Mouse (Mus musculus) fibroblast of lung, adult 2 months (primary cell): Measurements from ENCODE around the gene Zfyve21.

Experiments
- DNase-seq: peaks from one replicate; pipeline ENCODE4 v3.0.0-alpha.2; 2011; ENCODE audit warnings: low read depth

Gene Zfyve21

DNA sequence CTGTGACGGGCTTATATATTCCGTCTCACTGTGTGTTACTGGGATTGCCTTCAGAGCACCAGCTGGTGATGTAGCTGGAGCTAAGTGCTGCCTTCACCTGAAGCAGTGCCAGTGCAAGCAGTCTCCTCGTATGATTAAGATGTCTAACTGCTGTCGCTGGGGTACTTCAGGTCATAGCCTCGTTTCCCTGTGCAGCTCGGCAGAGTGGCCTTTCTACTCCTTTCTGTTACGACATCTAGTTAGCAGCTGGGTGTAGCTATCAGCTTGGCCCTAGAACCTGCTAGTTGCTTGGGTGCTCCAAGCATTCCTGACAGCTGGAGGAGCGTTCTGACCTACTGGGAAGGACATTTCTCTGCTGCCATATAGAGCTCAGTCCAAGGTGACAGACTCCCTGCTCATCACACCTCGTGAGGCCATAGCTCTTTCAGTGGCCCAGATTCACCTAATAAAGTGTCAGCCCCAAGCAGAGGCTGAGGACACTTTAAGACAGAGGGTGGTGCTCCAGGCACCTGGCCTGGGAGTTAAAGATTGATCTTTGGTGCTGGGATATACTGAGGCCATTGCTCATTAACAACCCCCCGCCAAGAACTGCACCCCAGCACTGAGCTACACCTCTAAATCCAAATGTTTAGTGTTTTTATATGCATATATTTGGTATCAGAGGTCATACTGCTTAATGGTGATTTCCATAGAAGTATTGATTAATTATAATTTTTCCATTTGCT lies 13.3 kb upstream of the Zfyve21 start:
- no peak for DNase-seq

DNA sequence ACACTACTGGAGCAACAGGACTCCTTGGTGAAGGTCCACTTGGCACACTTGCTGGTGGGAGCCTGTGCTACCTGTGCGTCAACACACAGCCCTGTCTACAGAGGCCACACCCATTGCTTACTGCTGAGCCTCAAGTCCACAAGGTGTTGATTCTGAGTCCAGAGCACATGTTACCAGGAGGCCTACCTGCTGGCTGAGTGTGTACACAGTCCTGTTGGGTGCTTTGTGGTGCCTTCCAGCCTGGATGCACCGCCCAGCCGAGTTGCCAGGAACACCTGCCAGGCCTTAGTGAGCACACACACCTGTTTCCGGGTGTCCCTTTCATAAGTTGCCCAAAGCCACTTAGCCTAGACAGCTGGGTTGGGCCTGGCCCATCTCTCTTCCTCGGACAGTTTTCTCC lies 10.4 kb upstream of the Zfyve21 start:
- DNase-seq: no peak

DNA sequence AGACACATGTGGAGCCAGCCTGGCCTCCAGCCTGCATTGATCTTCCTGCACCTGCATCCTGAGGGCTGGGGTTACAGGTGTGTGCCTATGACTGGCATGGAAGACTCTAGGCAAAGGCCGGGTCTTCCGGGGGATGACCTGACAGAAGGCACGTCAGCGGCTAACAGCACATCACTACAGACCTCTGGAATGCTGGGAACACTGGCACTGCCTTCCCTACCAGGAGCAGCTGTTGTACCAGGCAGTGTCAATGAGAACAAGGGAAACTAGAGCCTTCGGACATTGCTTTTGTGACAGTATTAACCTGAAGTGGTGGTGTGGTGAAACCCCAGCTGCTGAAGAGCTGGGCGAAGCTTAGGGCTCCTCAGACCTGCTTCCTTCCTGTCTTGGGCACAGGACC lies 5.2 kb upstream of the Zfyve21 start:
- DNase-seq: no peak

DNA sequence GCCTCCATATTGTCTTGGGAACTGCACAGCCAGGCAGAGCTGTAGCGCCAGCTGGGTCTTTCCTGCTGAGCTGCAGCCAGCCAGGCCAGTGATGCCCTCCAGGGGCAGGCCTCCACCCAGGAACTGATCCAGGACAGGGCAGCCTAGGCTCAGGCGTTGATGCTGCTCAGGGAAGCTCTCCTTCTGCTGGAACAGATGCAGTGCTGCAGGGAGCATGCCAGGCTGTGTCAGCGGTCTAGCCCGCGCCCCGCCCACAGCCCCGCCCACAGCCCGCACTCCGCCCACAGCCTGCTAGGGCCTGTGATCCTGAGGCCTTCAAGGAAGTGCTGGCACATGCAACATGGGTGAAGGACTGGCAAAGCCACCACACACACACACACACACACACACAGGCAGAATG lies 4.2 kb upstream of the Zfyve21 start:
- DNase-seq: peak; percentile 55

DNA sequence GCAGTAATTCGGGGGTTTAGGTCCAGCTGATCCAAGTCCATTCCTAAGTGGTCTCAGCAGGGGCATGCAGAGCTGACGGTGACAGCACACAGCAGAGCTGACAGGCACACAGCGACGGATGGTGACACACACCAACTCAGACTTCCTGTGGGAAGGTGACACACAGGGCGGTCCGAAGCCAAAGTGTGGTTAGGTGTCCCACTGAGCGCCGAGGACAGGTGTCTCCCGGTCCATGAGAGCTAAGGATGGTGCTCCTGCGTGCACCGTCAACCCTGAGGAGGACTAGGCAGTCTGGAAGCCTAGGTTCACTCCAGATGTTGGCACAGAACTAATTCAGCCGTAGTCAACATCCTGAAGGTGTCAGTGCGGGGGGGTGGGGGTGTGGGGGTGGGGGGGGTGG lies 1.9 kb upstream of the Zfyve21 start:
- no peak for DNase-seq

DNA sequence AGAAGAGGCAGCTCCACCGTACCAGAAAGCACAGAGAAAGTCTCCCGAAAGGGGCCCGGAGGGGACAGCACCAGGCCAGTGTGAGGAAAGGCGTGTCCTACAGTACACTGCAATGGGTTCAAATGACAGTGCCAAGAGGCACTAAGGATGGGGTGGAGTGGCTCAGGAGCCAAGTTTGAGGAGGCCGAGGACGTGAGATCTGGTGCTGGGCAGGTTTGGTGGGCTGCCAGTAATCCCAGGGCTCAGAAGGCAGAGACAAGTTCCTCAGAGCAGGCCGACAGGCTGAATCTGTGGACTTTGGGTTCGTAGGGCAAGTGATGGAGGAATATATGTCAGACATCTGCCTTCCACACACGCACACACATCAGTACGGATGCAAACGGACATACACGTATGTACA lies 1.4 kb upstream of the Zfyve21 start:
- no peak for DNase-seq

DNA sequence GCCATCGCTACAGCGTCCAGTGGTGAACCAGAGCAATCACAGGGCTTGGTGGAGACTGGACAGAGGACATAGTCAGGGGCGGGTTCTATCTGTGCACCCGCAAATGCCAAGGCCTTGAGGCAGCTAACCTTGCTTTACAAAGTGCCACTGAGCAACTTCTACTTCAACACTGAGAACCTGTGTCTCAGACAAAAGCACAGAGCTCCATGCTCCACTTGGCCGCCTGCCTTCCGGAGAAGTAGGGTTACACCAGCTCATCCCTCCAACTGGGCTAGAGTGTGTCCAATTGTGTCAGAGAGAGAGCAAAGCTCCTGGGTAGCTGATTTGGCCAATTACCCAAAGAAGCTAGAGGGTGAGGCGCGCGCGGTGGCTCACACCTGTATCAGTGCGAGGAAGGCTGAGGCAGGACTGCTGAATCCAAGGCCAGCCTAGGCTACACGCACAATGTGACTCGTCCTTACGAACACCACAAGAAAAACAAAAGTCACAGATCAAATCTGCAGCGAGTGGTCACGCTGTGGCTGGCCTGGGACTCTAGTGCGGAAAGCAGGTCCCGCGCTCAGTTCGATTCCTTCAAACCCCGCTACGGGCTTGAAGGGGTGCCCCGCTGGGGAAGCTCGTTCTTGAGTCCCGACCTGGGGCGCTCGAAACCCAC lies 732 bp upstream of the Zfyve21 start:
- DNase-seq: no peak

DNA sequence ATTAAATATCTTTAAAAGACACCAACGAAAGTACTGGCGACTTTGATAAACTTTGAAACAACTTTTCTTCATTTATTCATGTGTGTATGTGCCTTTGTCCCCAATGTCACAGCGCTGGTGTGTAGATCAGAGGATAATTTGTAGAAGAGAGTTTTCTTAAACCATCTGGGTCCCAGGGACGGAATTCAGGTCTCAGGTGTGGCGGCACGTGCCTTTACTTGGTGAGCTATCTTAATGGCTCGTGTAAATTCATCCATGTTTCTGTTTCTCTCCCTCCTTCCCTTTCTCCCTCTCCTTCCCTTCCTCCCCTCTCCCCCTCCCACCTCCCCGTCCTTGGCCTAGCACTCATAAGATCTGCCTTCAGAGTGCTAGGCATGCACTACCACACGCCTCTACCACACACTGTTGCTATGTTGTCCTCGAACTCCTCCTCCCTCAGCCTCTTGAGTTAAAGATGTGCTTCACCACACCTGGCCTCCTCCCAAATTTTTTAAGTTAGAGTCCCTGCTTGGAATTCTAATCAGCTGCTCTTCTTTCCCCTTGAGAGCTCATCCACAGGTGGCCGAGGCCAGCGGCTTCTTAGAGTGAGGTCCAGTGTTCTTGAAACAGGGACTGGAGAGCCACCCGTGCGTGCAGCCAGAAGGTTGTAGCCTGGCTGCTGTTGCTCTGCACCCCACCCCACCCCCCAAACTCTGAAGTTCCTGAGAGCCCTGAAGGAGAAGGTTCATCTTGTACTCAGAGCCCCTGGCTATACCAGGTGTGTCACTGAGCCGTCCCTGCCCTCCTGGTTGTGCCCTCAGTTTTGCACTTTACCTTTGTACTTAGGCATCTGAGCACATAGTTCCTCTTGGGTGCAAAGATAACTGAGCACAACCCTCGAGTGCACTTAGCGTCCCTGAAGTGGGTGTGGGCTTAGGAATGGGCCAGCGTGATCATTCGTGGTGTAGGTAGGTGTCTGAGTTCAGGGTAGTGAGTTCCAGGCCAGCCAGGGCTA lies 1.1 kb downstream of the Zfyve21 start:
- no peak for DNase-seq

DNA sequence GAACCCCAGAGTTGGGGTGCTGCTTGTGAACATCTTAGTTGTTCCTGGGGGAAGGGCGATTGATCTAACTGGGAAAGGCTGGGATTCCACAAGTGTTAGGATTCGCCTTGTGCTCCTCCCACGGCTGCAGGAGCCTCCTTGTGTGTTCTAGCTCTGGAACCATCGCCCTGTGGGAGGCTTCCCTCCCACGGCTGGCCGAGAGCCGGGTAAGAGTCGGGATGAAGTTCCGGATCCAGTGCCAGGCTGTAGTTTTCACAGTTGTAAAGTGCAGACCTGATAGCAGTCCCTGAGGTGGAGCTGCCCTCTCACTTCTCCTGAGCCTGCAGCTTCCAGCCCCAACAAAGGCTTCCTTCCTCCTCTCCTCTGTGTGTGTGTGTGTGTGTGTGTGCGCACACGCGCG lies 2.6 kb downstream of the Zfyve21 start:
- DNase-seq: no peak

DNA sequence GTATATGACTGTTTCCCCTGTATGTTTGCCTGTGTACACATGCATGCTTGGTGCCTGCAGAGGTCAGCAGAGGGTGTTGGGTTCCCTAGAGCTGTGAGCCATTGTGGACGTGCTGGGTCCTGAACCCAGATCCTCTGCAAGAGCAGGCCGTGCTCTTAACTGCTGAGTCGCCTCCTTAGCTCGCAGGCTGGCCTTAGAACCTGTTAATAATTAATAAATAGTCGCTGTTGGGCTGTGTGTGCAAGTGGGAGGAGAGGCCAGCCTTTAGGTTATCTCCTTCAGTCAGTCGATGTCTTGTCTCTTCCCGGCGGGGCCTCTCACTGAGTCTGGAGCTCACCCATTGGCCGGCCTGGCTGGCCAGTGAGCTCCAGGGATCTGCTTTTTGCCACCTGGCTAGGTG lies 3.0 kb downstream of the Zfyve21 start:
- no peak for DNase-seq

DNA sequence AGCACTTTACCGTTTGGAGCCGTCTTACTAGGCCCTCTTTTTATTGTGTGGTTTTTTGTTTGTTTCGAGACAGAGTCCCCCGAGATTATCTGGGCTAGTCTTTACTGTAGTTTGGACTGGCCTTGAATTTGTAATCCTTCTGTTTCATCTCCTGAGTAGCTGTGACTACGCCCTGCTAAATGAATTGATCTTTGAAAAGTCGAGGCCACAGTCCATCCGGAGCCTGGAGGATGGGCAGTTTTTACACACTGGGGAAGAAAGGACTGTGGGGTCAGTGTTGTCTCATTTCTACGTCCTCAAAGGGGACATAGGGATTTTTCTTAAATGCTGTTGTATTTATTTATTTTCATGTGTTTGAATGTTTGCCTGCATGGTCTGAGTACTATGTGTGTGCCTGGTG lies 4.0 kb downstream of the Zfyve21 start:
- no peak for DNase-seq

DNA sequence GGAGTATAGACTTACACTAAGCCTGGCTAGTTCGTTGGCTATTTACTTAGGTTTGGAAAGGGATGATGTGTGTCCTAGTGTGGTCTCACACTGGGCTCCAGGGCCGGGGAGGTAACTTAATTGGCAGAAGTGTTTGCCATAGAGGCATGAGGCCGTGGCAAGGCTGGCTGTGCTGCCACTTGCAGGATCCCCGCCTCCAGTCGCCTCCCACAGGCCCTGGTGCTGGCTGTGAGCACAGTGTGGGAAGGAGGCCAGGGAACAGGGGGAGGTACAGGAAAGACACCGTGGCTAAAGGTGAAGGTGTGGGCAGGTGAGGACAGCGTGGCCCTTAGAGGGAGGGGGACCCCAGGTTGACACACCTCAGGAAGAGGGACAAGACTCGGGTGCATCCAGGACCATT lies 6.0 kb downstream of the Zfyve21 start:
- DNase-seq: no peak

DNA sequence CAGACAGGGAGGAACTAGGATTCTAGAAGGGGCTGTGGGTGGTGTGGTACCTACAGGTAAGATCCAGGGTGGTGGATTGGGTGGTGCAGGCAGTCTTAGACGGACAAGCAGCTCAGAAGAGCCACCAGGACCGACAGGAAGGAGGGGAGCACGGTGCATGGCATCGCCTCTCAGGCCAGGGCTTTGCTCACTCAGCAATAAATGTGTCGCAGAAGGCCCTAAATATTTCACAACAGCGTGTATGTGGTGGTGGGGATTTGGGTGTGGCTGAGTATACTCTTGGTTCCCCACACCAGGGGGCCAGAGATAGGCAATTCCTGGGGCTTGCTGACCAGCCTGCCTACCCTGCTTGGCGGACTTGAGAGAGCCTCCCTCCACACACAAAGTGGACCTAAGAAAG lies 6.7 kb downstream of the Zfyve21 start:
- DNase-seq: no peak

DNA sequence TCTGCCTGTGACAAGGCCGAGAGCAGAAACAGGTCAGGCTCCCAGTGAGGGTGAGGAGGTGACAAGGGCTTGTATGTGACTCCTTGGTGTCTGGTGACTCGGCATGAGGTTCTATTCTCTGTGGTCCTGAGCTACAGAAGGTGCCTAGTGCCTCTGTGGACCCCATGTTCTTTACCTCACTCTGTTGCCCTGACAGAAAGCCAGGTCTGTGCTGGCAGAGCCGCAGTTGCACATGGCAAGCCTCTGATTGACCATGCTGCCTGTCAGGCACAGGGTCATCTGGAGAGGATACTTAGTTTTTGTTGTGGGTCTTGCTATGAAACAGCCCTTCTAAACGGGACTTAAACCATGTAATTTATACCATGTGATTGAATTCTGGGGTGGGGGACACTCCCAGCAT lies 8.0 kb downstream of the Zfyve21 start:
- DNase-seq: no peak

DNA sequence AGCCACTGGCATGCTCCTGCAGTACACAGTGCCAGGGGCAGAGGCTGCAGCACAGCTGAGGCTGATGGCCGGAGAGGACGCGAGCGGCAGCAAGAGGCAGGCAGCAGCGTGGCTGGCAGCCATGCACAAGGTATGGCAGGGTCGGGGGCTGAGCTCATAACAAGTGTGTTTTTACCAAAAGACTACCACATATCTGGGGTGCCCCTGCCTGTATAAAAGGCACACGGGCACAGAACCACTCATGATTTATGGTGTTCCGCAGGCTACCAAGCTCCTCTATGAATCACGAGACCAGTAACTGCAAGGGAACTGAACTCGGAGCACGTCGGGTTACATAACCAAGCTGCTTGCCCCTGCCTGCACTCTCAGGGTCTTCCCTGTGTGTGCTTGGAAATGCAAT lies 13.6 kb downstream of the Zfyve21 start:
- DNase-seq: no peak

DNA sequence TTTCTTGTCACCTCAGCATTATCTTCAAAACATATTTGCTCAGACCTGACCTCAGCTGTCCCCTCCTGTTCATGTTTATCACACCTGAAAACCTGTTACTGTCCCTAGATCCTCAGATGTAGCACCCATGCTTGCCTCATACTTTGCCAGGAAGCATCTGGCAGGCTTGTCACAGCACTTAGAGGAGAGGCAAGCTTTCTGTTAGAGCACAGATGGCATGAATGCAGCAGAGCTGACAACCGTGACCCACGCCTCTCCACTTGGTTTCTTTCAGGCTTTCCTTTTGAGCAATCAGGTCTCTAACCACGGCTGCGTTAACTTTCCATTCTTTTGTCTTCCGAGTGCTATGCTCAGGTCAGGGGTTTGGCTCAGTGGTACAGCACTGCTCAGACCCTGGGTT lies 15.5 kb downstream of the Zfyve21 start:
- DNase-seq: no peak

DNA sequence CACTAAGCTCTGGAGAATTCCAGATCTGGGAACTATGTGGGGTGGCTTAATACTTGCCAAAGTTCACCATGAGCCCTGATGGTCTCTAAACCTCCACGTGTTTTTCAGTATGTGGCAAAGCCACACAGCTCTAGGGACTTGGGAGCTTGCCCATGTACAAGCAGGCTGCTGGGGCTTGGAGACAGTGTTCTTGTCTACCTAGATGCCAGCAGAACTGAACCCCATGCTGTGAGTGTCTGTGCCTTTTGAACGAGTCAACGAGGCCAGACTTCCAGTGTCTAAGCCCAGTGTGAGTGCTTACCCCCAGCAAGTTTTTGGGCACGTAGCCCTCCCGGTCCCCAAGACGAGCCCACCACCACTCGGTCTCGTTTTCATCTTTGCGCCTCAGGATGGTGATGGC lies 16.0 kb downstream of the Zfyve21 start:
- no peak for DNase-seq

DNA sequence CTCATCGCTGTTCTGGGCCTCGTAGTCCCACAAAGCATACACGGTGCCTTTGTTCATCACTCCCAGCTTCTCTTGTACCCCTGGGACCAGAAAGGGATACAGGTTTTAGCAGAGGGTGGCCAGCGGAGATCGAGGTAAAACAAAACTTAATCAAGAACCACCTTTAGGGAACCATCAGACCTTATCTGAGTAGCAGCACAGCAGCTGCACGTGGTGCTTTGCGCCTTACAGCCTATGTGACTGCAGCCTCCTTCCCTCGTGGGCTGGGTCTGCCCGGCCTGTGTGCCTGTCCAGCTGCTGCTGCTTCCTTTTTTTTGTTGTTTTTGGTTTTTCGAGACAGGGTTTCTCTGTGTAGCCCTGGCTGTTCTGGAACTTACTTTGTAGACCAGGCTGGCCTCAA lies 16.4 kb downstream of the Zfyve21 start:
- DNase-seq: no peak

DNA sequence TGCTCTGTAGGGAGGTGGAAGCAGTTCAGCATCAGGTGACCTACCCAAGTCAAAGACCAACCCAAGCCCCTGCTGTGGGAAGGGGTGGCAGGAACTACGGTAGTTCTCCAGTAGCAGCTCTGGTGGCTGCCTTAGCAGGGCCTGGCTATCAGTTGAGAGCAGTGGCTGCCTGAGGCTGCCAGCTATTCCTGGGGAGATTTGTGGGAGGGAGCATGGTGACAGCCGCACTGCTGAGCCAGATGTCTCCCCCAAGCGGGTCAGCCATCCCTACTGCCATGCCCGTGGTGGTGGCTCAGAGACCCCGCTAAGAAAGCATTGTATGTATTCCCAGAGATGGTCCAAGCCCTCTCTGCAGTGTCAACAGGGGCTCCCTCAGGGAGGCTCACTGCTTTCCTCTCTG lies 18.7 kb downstream of the Zfyve21 start:
- DNase-seq: no peak

DNA sequence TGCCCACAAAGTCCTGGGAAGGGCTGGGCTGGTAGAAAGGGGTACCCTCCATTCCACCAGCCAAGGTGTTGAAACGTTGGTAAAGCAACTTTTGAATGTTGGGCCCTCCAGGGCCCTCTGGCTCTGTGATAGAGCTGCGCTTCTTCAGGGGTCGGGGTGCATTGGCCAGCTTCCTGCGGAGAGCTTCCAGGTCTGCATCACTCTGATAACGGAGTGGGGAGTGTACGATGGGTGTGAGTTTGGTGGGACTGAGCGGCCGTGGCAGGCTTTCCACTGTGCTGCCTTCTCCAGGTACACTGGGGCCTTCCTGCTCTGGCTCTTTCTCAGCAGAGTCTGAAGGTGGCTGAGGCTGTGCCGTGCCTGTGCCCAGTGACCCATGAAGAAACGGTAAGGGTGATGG lies 19.5 kb downstream of the Zfyve21 start:
- no peak for DNase-seq

DNA sequence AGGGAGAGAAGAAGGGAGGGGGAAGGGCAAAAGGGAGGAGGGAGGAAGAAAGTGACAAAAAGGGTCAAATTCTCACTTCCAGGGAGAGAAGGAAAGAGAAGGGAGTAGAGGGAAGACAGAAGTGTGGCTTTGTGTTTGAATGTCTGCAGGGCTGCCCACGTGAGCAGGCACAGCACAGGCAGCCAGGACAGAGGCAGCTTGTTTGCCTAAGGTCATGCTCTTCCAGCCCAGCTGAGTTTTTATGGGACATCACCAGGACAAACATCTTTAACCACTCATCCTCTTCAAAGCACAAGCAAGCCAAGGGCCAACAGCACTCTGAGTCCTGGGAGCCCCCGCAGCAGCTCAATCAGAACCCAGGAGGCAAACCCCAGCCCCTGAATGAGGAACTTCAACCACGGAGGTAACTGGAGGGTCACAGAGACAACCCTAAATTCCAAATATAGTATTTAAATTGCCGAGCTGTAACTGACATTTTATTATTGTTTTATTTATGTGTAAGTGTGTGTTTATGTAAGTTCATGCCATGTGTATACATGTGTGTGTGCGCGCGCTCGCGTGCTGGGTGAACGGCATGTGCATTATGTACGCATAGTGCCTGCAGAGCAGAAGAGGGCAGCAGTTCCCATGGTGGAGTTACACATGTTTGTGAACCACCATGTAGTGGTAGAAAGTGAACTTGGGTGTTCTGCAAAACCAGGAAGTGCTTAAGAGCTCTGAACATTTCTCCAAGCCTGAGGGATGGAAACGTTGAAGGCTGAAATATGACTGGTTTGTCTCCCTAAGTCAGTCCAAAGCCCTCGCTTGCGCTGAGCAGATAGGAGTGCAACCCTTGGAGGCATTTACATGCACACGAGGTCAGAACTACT lies 28.8 kb downstream of the Zfyve21 start:
- DNase-seq: no peak

DNA sequence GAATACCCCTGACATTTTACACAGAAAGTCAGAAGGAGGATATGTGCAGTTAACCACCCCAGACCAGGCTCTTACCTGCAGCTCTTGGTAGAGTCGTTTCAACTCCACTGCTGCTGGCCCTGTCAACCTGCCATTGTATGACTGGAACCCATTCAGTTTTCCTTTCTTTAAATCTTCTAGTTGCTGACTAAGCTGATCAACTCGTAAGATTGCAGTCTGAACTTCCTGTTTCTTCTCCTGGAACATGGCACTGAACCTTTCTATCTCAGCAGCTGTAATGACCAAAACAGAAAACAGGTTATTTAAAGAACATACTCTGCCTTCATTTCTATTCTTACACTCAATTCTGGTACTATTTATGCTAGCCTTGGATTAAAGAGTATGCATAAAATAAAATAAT lies 29.5 kb downstream of the Zfyve21 start:
- DNase-seq: no peak
